Mouse (Mus musculus) brain, embryonic 14.5 days (tissue): ENCODE measurements at regions not wholly inside any gene's neighbourhood (a gene's known extent, or its start where the extent isn't known, plus 50 kb on each side); places are given as distances from the start of the nearest gene placed in this dataset.

Experiments used
- CTCF ChIP-seq: fragments of 200-500 bp; IDR thresholded peaks from 2 replicates; pipeline ENCODE4 v1.5.1; 2012; ENCODE audit warnings: inconsistent platforms, mild to moderate bottlenecking, moderate library complexity, borderline replicate concordance; ENCODE audit not compliant: insufficient read depth, insufficient read length; ENCODE audit errors: extremely low read depth
- POLR2A ChIP-seq: fragments of 200-500 bp; IDR thresholded peaks from 2 replicates; pipeline ENCODE4 v1.6.1; 2012; ENCODE audit warnings: mild to moderate bottlenecking, inconsistent platforms, borderline replicate concordance; ENCODE audit not compliant: poor library complexity, insufficient read depth, insufficient read length, severe bottlenecking; ENCODE audit errors: extremely low read depth

GRCm38 (mm10) chr4:25410440-25410839 is 128.8 kb upstream of the Ufl1 start:
- TF ChIP-seq POLR2A: no peak
- no peak for TF ChIP-seq CTCF
